In genomic region chr3:142493536-142494061, GRCm38 (mm10) we compare ENCODE assay signal across 9 mouse cellular contexts. TPM values are rescaled to one million over a fixed set of nuclear protein-coding genes. Genes with fewer than 3 reads are reported as not detected.
DNase-seq lines count a peak whose midpoint lies in the region; ATAC-seq lines count a peak whose summit lies in the region.
"Had no signal": no experiment of that assay in that cellular context is flagged by ENCODE, and none has a peak within 500 bp of the region (broad histone marks: within the 10 kb centered on the region; RNA-seq: fewer than 3 reads in every experiment).

Gene Gbp5, plus strand, starts transcription at chr3:142493978.

- no peaks in the 10 kb centered on the region for H3K36me3 ChIP-seq in liver, embryonic 11.5 days (ENCODE audit: control insufficient read depth, insufficient read depth, low read length)
- H3K36me3 ChIP-seq: limb, embryonic 15.5 days had no signal

- H3K27me3 ChIP-seq in liver, embryonic 11.5 days (replicated peaks; ENCODE audit: control insufficient read depth, insufficient read depth, low read length): no peaks in the 10 kb centered on the region

- no peak for ATAC-seq in frontal cortex, adult (ENCODE audit: low TSS enrichment)
- peak; percentile 67 for ATAC-seq in inflammation-experienced regulatory T-cells, adult 6 months
- 0 out of 2 replicates have a peak, but pooled peaks have one; percentile 18 for ATAC-seq in liver, embryonic 11.5 days (replicated peaks; ENCODE audit: low FRiP score)

- H3K9me3 ChIP-seq in liver, embryonic 11.5 days (ENCODE audit: control insufficient read depth, low read length): no peaks in the 10 kb centered on the region
- H3K9me3 ChIP-seq: limb, embryonic 15.5 days had no signal

- no peak within 1 kb of the TSS for H3K4me2 ChIP-seq in liver, embryonic 11.5 days
- H3K4me2 ChIP-seq: limb, embryonic 15.5 days had no signal

- peak; percentile 17 to 21 for DNase-seq in frontal cortex, postnatal 10 days (ENCODE audit: low spot score in 2 of 2)
- peak; percentile 75 for DNase-seq in ZHBTc4 (ENCODE audit: low read depth, low spot score)
- peak; percentile 46 to 63 for DNase-seq in gastrocnemius, adult 8-10 months (ENCODE audit: low spot score in 2 of 2)
- no peak for DNase-seq in liver, embryonic 11.5 days (ENCODE audit: low spot score)
- DNase-seq in natural killer cell, adult 2 months (ENCODE audit: low spot score in 2 of 2): peak; percentile 75
- DNase-seq in thymus, postnatal 36 days: peak; percentile 40 to 57

- H3K27ac ChIP-seq in liver, embryonic 11.5 days (ENCODE audit: low read depth, low read length): no peak within 1 kb of the TSS
- H3K27ac ChIP-seq: limb, embryonic 15.5 days had no signal

- WGBS in liver, embryonic 11.5 days: 63% methylated on average over 6 of the region's 6 CpGs

- H3K4me1 ChIP-seq in liver, embryonic 11.5 days (replicated peaks; ENCODE audit: control insufficient read depth, insufficient read depth, low read length): no peaks in the 10 kb centered on the region
- H3K4me1 ChIP-seq: limb, embryonic 15.5 days had no signal

- H3K9ac ChIP-seq in liver, embryonic 11.5 days (ENCODE audit: low read depth, low read length): no peak within 1 kb of the TSS
- H3K9ac ChIP-seq: limb, embryonic 15.5 days had no signal

- no peak within 1 kb of the TSS for H3K4me3 ChIP-seq in liver, embryonic 11.5 days (ENCODE audit: low read depth, low read length)
- H3K4me3 ChIP-seq: limb, embryonic 15.5 days had no signal

RNA-seq across cellular contexts. Expression of gene Gbp5, which starts in this region (rescaled TPM):
- total RNA-seq in gastrocnemius, adult 8-10 months (2022): 1 to 10 TPM; 1.7 to 3.7 (median 2.1) TPM
- 10 to 100 TPM; 12.0 to 15.8 (median 12.4) TPM for polyA plus RNA-seq in inflammation-experienced regulatory T-cells, adult 6 months (2017; shearing (Covaris generic))
- 0.05 TPM in 1 of 2 replicates, not detected in the other for polyA plus RNA-seq in liver, embryonic 11.5 days (2014; fragmentation: Nextera tagmentation; extraction: Ambion mirVana)
- polyA plus RNA-seq: limb, embryonic 15.5 days had no signal

Comparison
In these comparisons a context has a peak if more than half of its experiments do, and no peak if none do; other contexts are left out.
1. RNA of gene Gbp5 (polyA plus RNA-seq): 12.0 to 15.8 TPM in inflammation-experienced regulatory T-cells, adult 6 months; 0.05 TPM in liver, embryonic 11.5 days; every median in the first group is over 10 times any median in the second.
2. Peak in ATAC-seq in liver, embryonic 11.5 days; RNA of the gene not detected or under 1 TPM.